Mouse (Mus musculus) 3134 (cell line): Measurements from ENCODE around the gene Zfand3.

Experiments used
- DNase-seq: peaks from one replicate; pipeline ENCODE4 v3.0.0-alpha.2; 2011; ENCODE audit warnings: low spot score; ENCODE audit not compliant: insufficient read length; ENCODE audit errors: extremely low read depth

Zfand3 gene

GRCm38 (mm10) chr17:30214393-30214792 lies 209.9 kb downstream of the Zfand3 start:
- no peak for DNase-seq

GRCm38 (mm10) chr17:30215741-30216140 lies 211.2 kb downstream of the Zfand3 start:
- no peak for DNase-seq

- DNase-seq: no peak
These were observed 217.1 kb downstream of the Zfand3 start for GRCm38 (mm10) chr17:30221677-30222076.

- DNase-seq: no peak
These were observed 217.8 kb downstream of the Zfand3 start for GRCm38 (mm10) chr17:30222361-30222760.

GRCm38 (mm10) chr17:30222837-30223236 lies 218.3 kb downstream of the Zfand3 start:
- DNase-seq: no peak

- DNase-seq: no peak
These were observed 220.7 kb downstream of the Zfand3 start for GRCm38 (mm10) chr17:30225030-30225740.

GRCm38 (mm10) chr17:30228439-30229215 lies 224.1 kb downstream of the Zfand3 start:
- no peak for DNase-seq

GRCm38 (mm10) chr17:30230428-30230827 lies 225.9 kb downstream of the Zfand3 start:
- no peak for DNase-seq

- no peak for DNase-seq
These were observed 226.9 kb downstream of the Zfand3 start for GRCm38 (mm10) chr17:30231483-30231882.

- no peak for DNase-seq
These were observed 228.2 kb downstream of the Zfand3 start for GRCm38 (mm10) chr17:30232698-30233097.

GRCm38 (mm10) chr17:30235380-30235779 lies 230.8 kb downstream of the Zfand3 start:
- DNase-seq: no peak

- DNase-seq: no peak
These were observed 232.1 kb downstream of the Zfand3 start for GRCm38 (mm10) chr17:30236611-30237010.

- DNase-seq: no peak
These were observed 233.1 kb downstream of the Zfand3 start for GRCm38 (mm10) chr17:30237600-30237999.

GRCm38 (mm10) chr17:30239458-30239857 lies 234.9 kb downstream of the Zfand3 start:
- DNase-seq: no peak

GRCm38 (mm10) chr17:30240659-30241058 lies 236.1 kb downstream of the Zfand3 start:
- no peak for DNase-seq

GRCm38 (mm10) chr17:30241061-30241460 lies 236.5 kb downstream of the Zfand3 start:
- no peak for DNase-seq

GRCm38 (mm10) chr17:30241720-30242322 lies 237.3 kb downstream of the Zfand3 start:
- no peak for DNase-seq

- DNase-seq: no peak
These were observed 238.1 kb downstream of the Zfand3 start for GRCm38 (mm10) chr17:30242647-30243046.

- DNase-seq: no peak
These were observed 239.0 kb downstream of the Zfand3 start for GRCm38 (mm10) chr17:30243540-30243939.

- DNase-seq: no peak
These were observed 240.2 kb downstream of the Zfand3 start for GRCm38 (mm10) chr17:30244651-30245307.

GRCm38 (mm10) chr17:30245308-30245706 lies 240.8 kb downstream of the Zfand3 start:
- no peak for DNase-seq
